Mouse (Mus musculus): ENCODE data around the gene Zbtb14. TPM values are rescaled to one million over a fixed set of nuclear protein-coding genes. Genes with fewer than 3 reads are reported as not detected.

Gene Zbtb14
- polyA plus RNA-seq (2014; fragmentation: Nextera tagmentation; extraction: Ambion mirVana), result 25.1 and 26.2 TPM in 2 replicates

DNA sequence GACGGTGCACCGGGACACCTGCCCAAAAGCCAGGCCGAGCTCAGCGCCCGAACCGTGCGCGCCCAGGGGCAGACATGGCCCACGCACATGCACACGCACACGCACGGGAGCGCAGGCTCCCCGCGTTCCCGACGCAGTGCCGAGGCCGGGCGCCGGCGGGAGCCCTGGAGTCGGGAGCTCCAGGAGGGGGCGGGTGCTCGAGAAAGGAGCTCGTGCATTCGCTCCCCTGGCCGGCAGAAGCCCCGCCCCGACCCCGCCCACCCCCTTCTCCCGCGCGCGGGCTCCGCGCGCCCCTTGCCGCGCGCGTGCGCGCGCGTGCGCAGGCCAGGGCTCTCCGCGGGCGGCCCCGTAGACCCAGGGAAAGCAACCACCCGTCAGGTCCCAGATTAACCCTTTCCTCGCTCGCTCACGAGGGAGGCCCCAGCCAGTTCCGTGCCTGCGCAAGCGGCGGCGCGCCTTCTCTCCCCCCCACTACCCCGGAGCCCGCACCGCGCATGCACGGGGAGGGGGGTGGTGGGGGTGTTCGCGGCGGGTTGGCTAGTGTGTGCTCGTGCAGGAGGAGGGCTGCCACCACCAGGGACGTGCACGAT, at the start of gene Zbtb14:
TSS of gene Zbtb14 (plus strand) at position 540 of the 590 bp plus-strand sequence.
- H3K4me3 ChIP-seq (replicated peaks; ENCODE audit: low read length), result peak within 1 kb of the TSS; percentile 74
- WGBS, result under 1% methylated on average over 47 of the region's 72 CpGs
- no peaks in the 10 kb centered on the region for H3K9me3 ChIP-seq (ENCODE audit: control insufficient read depth, low read length)
- H3K4me1 ChIP-seq (replicated peaks; ENCODE audit: control insufficient read depth, insufficient read depth, low read length), result peaks cover 10% of the 10 kb centered on the region
- H3K4me2 ChIP-seq (replicated peaks), result peak within 1 kb of the TSS; percentile 79
- ATAC-seq (ENCODE audit: low FRiP score) (peak; percentile 89), DNase-seq (ENCODE audit: low spot score) (peak; percentile 92)
- H3K9ac ChIP-seq, result peak within 1 kb of the TSS; percentile 78
- H3K36me3 ChIP-seq (replicated peaks; ENCODE audit: control insufficient read depth, insufficient read depth), result peaks cover 16% of the 10 kb centered on the region
- no peaks in the 10 kb centered on the region for H3K27me3 ChIP-seq (ENCODE audit: control insufficient read depth, insufficient read depth, low read length)
- peak within 1 kb of the TSS; percentile 99 for H3K27ac ChIP-seq

DNA sequence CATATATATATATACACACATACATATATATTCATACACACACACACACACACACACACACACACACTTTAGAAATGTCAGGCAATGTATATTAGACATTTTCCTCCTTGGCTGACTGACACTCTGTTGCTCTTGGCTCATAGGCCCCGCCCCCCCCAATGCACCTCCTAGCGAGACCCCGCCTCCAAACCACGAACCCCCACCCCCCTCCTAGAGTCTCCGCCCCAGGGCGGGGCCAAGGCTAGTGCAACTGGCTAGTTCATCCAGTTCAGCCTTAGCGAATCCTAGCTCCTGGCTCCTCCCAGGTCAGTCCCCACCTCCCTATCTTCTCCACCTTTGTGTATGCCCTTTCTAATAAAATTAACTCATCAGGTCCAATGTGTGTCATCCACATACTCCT, 36.8 kb upstream of the Zbtb14 start:
- Histone ChIP-seq H3K36me3 (replicated peaks; ENCODE audit: control insufficient read depth, insufficient read depth) (no peaks in the 10 kb centered on the region), H3K4me2 (replicated peaks) (no peak overlapping the region), H3K9ac (no peak overlapping the region), H3K27me3 (ENCODE audit: control insufficient read depth, insufficient read depth, low read length) (no peaks in the 10 kb centered on the region), H3K4me1 (replicated peaks; ENCODE audit: control insufficient read depth, insufficient read depth, low read length) (no peaks in the 10 kb centered on the region), H3K9me3 (ENCODE audit: control insufficient read depth, low read length) (no peaks in the 10 kb centered on the region), H3K27ac (no peak overlapping the region), H3K4me3 (replicated peaks; ENCODE audit: low read length) (no peak overlapping the region)
- DNase-seq (ENCODE audit: low spot score) (no peak), ATAC-seq (ENCODE audit: low FRiP score) (no peak)
- 95% methylated on average over 7 of the region's 7 CpGs for WGBS

DNA sequence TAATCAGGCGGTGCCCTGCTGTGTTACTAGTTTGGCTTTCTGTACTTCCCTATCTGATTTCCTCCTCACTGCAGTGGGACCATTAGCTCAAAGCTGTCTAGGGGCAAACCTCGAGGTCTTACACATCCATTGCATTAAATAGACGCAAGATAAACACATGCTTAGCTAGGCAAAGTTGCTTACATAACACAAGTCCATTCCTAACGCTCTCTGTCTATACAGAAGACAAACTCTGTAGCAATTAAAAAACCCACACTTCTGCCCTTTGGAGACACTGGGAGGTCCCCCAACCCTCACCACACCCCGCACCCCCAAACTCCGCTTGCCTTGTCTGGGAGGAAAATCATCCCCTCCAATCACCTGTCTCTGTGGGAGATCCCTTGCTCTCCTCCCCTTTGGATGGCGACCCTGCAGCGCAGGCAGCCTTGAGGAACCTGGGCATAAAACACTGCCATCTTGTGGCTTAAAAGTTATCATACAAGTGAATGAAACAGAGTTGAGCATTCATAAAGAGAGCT, 33.8 kb upstream of the Zbtb14 start:
- no peaks in the 10 kb centered on the region for H3K9me3 ChIP-seq (ENCODE audit: control insufficient read depth, low read length)
- H3K9ac ChIP-seq, result no peak overlapping the region
- 0 out of 2 replicates have a peak overlapping the region, but pooled peaks have one; percentile 17 for H3K4me2 ChIP-seq (replicated peaks)

DNA sequence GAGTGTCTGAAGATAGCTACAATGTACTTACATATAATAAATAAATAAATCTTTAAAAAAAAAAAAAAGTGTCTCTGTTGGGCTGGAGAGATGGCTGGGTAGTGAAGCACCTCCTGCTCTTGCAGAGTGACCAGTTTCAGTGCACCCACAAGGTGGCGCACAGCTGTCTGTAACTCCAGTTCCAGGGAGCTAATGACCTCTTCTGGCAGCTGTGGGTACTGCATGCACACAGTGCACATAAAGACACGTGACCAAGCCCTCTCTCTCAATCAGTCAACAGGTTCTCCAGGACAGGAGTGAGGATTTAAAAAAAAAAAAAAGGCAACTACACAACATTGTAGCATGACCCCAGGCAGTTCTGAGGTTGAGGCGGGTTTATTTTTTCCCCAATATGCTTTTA, 17.8 kb upstream of the Zbtb14 start:
- Histone ChIP-seq H3K27ac (no peak overlapping the region), H3K27me3 (ENCODE audit: control insufficient read depth, insufficient read depth, low read length) (no peaks in the 10 kb centered on the region), H3K4me2 (replicated peaks) (no peak overlapping the region), H3K36me3 (replicated peaks; ENCODE audit: control insufficient read depth, insufficient read depth) (no peaks in the 10 kb centered on the region), H3K9me3 (ENCODE audit: control insufficient read depth, low read length) (no peaks in the 10 kb centered on the region), H3K4me1 (replicated peaks; ENCODE audit: control insufficient read depth, insufficient read depth, low read length) (no peaks in the 10 kb centered on the region), H3K4me3 (replicated peaks; ENCODE audit: low read length) (no peak overlapping the region), H3K9ac (no peak overlapping the region)
- ATAC-seq (ENCODE audit: low FRiP score) (no peak), DNase-seq (ENCODE audit: low spot score) (no peak)
- 80% methylated on average over 3 of the region's 3 CpGs for WGBS

More for the DNA sequence above, 33.8 kb upstream of the Zbtb14 start:
- H3K27me3 ChIP-seq (ENCODE audit: control insufficient read depth, insufficient read depth, low read length), result no peaks in the 10 kb centered on the region
- no peaks in the 10 kb centered on the region for H3K4me1 ChIP-seq (replicated peaks; ENCODE audit: control insufficient read depth, insufficient read depth, low read length)
- DNase-seq (ENCODE audit: low spot score), result peak; percentile 81
- H3K4me3 ChIP-seq (replicated peaks; ENCODE audit: low read length), result no peak overlapping the region
- no peak overlapping the region for H3K27ac ChIP-seq
- no peaks in the 10 kb centered on the region for H3K36me3 ChIP-seq (replicated peaks; ENCODE audit: control insufficient read depth, insufficient read depth)
- 27% methylated on average over 8 of the region's 8 CpGs for WGBS
- ATAC-seq (ENCODE audit: low FRiP score), result peak; percentile 64; the same call in 1 of the 2 replicates

DNA sequence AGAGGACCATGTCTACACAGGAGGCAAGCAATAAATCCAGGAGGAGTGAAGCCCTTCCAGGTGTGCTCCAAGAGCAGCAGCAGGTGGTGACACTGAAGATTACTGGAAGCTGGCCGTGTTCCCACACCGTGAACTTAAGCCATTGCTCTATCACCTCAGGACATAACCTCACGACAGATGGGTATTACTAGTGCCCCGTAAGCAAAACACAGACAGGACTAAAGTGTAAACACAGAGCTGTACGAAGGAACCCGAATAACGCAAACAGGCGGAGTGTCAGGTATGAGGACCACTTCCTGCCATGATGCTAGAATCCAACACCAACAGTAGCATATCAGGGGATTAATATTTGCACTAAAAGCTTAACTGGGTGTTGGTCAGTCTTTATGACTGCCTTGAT, 2.0 kb upstream of the Zbtb14 start:
- H3K27ac ChIP-seq, result no peak overlapping the region
- no peak for ATAC-seq (ENCODE audit: low FRiP score)

DNA sequence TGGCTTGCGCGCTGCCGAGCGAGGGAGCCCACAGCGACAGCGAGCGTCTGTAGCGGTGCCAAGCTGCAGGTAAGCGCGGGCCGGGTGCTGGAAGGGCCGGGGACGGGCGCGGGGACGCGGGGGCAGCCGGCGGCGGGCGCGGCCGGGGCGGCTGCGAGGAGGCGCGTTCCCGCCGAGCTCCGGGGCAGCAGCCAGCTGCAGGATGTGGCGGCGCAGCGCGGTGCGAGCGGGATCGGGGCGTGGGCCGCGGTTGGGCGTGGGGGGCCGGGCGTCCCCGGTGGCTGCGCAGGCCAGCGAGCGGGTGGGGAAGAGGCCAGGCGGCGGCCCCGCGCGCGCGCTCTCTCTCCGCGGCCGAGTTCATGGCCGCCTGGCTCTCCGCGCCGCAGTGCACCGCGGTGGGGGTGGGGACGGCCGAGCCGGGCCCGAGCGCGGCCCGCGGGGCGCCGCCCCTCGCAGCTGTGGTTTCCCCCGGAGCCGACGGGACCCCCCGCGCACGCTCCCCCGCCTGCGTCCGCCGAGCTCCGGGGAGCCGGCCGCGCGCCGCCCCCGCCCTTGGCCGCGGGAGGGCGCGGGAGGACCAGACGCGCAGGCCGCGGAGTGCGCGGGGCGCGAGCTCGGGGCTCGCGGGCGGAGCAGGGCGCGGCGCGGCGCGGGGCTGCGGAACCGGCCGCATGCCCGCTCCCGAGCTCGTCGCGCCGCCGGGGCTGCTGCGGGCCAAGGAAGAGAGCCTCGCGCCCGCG, 521 bp downstream of the Zbtb14 start:
- Histone ChIP-seq H3K27me3 (ENCODE audit: control insufficient read depth, insufficient read depth, low read length) (no peaks in the 10 kb centered on the region), H3K36me3 (replicated peaks; ENCODE audit: control insufficient read depth, insufficient read depth) (peaks cover 24% of the 10 kb centered on the region), H3K27ac (peak overlapping the region; percentile 99), H3K9me3 (ENCODE audit: control insufficient read depth, low read length) (no peaks in the 10 kb centered on the region), H3K4me3 (replicated peaks; ENCODE audit: low read length) (peak overlapping the region; percentile 74), H3K4me1 (replicated peaks; ENCODE audit: control insufficient read depth, insufficient read depth, low read length) (peaks cover 10% of the 10 kb centered on the region), H3K9ac (peak overlapping the region; percentile 78), H3K4me2 (replicated peaks) (peak overlapping the region; percentile 79)
- WGBS, result 1% methylated on average over 104 of the region's 128 CpGs
- ATAC-seq (ENCODE audit: low FRiP score) (peak; percentile 76), DNase-seq (ENCODE audit: low spot score) (peak; percentile 79)

More for the DNA sequence above, 2.0 kb upstream of the Zbtb14 start:
- DNase-seq (ENCODE audit: low spot score), result no peak
- Histone ChIP-seq H3K36me3 (replicated peaks; ENCODE audit: control insufficient read depth, insufficient read depth) (no peaks in the 10 kb centered on the region; the same call in none of the 2 replicates), H3K4me1 (replicated peaks; ENCODE audit: control insufficient read depth, insufficient read depth, low read length) (peaks cover 10% of the 10 kb centered on the region), H3K4me3 (replicated peaks; ENCODE audit: low read length) (no peak overlapping the region), H3K27me3 (ENCODE audit: control insufficient read depth, insufficient read depth, low read length) (no peaks in the 10 kb centered on the region), H3K4me2 (replicated peaks) (no peak overlapping the region), H3K9me3 (ENCODE audit: control insufficient read depth, low read length) (no peaks in the 10 kb centered on the region), H3K9ac (no peak overlapping the region)
- 96% methylated on average over 8 of the region's 8 CpGs for WGBS

GRCm38 (mm10) chr17:69383941-69384665, 1.3 kb downstream of the Zbtb14 start:
- Histone ChIP-seq H3K27me3 (ENCODE audit: control insufficient read depth, insufficient read depth, low read length) (no peaks in the 10 kb centered on the region), H3K9me3 (ENCODE audit: control insufficient read depth, low read length) (no peaks in the 10 kb centered on the region), H3K36me3 (replicated peaks; ENCODE audit: control insufficient read depth, insufficient read depth) (peaks cover 26% of the 10 kb centered on the region), H3K4me3 (replicated peaks; ENCODE audit: low read length) (peak overlapping the region; percentile 74), H3K27ac (peak overlapping the region; percentile 99), H3K4me1 (replicated peaks; ENCODE audit: control insufficient read depth, insufficient read depth, low read length) (peaks cover 10% of the 10 kb centered on the region), H3K9ac (peak overlapping the region; percentile 78), H3K4me2 (replicated peaks) (peak overlapping the region; percentile 79)
- peak; percentile 52 for DNase-seq (ENCODE audit: low spot score)
- under 1% methylated on average over 37 of the region's 37 CpGs for WGBS
- peak; percentile 12; the same call in 1 of the 2 replicates for ATAC-seq (ENCODE audit: low FRiP score)

- H3K27me3 ChIP-seq (ENCODE audit: control insufficient read depth, insufficient read depth, low read length), result no peaks in the 10 kb centered on the region
- no peak for ATAC-seq (ENCODE audit: low FRiP score)
- DNase-seq (ENCODE audit: low spot score), result no peak
- no peaks in the 10 kb centered on the region for H3K9me3 ChIP-seq (ENCODE audit: control insufficient read depth, low read length)
- H3K27ac ChIP-seq, result no peak overlapping the region
- WGBS, result 46% methylated on average over 15 of the region's 16 CpGs
- H3K4me1 ChIP-seq (replicated peaks; ENCODE audit: control insufficient read depth, insufficient read depth, low read length), result no peaks in the 10 kb centered on the region
- no peak overlapping the region for H3K4me3 ChIP-seq (replicated peaks; ENCODE audit: low read length)
- no peak overlapping the region for H3K4me2 ChIP-seq (replicated peaks)
- no peak overlapping the region for H3K9ac ChIP-seq
- H3K36me3 ChIP-seq (replicated peaks; ENCODE audit: control insufficient read depth, insufficient read depth), result peaks cover 3% of the 10 kb centered on the region; the same call in 1 of the 2 replicates
Measured at GRCm38 (mm10) chr17:69396147-69397033, 13.5 kb downstream of the Zbtb14 start.

Measured in hindbrain, embryonic 14.5 days (tissue).